Mouse (Mus musculus): ENCODE results near the gene Dpy30.

- TF ChIP-seq CTCF (IDR thresholded peaks at IDR 0.05; ENCODE audit: low read depth) (no peak), EP300 (IDR thresholded peaks at IDR 0.05; ENCODE audit: low read depth) (no peak)
Observed at GRCm38 (mm10) chr17:74306021-74306420, 17.7 kb downstream of the Dpy30 start.

Measured in liver, embryonic 14.5 days (tissue).